Mouse (Mus musculus) thymus, postnatal 14 days (tissue): Measurements from ENCODE around the gene Sympk.

Source experiments
- DNase-seq: peaks from one replicate; pipeline ENCODE4 v3.0.0; 2021

The Sympk gene

GRCm38 (mm10) chr7:19024096-19024506, at the start of gene Sympk:
Gene Sympk, plus strand, starts transcription at chr7:19024377.
- peak; percentile 97 for DNase-seq

GRCm38 (mm10) chr7:18978381-18978780, 45.8 kb upstream of the Sympk start:
- no peak for DNase-seq

DNA sequence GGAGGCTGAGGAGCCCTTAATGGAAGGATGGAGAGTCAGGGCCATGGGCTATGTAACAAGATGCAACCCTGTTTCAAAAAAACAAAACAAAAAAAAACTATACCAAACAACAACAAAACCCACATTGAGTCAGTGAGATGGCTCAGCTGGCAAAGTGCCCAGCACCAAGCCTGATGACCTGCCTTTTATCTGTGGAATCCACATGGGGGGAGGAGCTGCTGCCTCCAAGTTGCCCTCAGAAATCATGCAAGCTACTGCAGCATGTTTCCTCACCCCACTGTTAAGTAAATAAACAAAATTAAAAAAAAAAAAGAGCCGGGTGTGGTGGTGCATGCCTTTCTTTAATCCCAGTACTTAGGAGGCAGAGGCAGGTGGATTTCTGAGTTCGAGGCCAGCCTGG, 37.7 kb upstream of the Sympk start:
- DNase-seq = no peak

DNA sequence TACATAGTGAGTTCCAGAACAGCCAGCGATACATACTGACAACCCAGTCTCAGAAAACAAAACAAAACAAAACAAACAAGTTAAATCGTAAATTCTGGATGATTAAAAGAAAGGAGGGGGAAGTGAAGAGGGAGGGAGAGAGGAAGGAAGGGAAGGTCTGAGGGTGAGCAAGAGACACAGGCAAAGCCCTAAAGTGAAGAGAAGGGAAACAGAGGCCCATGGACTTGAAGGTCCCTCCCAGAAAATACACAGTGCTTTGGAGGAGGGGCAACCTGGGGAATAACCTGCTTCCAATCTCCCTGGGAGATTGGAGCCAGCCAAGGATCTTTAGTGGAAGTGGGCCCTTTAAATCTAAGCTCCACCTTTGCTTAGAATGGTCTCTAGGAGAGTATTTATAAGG, 37.1 kb upstream of the Sympk start, which contains the start of gene Nanos2:
Gene Nanos2 (plus strand): TSS at position 301 of the 400 bp plus-strand sequence.
- DNase-seq = no peak

- DNase-seq = no peak
Measured at GRCm38 (mm10) chr7:18987747-18988146, 36.4 kb upstream of the Sympk start.

DNA sequence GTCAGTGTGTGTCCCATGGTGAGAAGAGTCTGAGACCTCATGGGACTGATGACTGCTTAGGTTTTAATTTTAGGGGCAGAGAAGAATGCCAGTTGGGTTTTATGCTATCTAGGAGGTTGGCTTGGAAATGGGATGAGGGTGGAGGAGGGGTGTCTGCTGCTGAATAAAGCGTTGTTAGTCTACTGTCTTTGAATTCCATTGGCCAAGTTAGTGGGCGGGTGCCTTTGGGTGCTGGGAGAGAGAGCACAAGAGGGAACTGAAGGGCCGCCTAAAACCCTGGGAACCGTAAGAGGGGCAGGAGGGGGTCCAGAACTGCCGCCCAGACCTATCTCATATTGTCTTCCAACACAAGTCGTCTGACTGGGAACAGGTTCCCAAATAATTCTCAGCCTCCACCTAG, 35.4 kb upstream of the Sympk start:
- DNase-seq = no peak

GRCm38 (mm10) chr7:18989995-18990394, 34.2 kb upstream of the Sympk start:
- DNase-seq = no peak

- DNase-seq = peak; percentile 99
Measured at GRCm38 (mm10) chr7:18990601-18991295, 33.4 kb upstream of the Sympk start, which contains the start of gene Mypop. Gene Mypop, plus strand, starts transcription at chr7:18991245.

GRCm38 (mm10) chr7:18991660-18992293, 32.4 kb upstream of the Sympk start:
- peak; percentile 39 for DNase-seq

- peak; percentile 37 for DNase-seq
Measured at GRCm38 (mm10) chr7:18992294-18992675, 31.9 kb upstream of the Sympk start.

- DNase-seq = no peak
Measured at GRCm38 (mm10) chr7:18993036-18993435, 31.1 kb upstream of the Sympk start.

DNA sequence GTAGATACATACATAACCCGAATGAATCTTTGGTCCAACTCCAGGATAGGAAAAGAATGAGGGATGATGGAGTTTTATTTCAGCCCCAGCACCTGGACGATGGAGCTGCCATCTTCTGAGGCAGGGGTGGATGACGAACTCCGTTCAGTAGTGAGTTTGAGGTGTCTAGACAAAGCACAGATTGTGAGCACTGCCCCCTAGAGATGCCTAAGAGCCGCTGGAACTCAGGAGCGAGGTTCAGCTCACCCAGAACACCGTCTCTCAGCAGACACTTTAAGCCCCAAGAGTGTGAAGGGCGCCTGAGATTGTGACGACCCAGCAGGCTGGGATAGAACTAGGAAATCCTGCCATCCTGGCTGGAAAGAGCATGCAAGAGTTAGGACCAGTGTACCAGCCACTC, 25.3 kb upstream of the Sympk start:
- DNase-seq = no peak

GRCm38 (mm10) chr7:19000421-19000820, 23.8 kb upstream of the Sympk start:
- peak; percentile 55 for DNase-seq

- peak; percentile 95 for DNase-seq
Measured at GRCm38 (mm10) chr7:19001066-19001806, 22.9 kb upstream of the Sympk start.

DNA sequence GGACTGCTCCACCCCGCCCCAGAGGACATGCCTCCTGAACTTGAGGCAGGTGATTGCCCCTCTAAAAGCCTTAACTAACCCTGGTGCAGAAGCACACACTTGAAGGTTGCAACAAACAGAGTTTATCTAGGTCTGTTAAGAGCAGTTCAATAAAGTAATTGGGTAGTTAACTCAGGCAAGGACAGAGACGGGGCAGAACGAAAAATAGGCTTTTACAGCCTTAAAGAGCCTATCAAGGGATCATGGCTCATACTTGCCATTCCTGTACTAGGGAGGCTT, 22.4 kb upstream of the Sympk start:
- no peak for DNase-seq

- DNase-seq = no peak
Measured at GRCm38 (mm10) chr7:19002115-19002514, 22.1 kb upstream of the Sympk start.

GRCm38 (mm10) chr7:19002848-19003498, 21.2 kb upstream of the Sympk start:
- DNase-seq = peak; percentile 74

GRCm38 (mm10) chr7:19003902-19004630, 20.1 kb upstream of the Sympk start, which contains the start of gene Irf2bp1:
Gene Irf2bp1, plus strand, starts transcription at chr7:19004044.
- DNase-seq = peak; percentile 94

- no peak for DNase-seq
Measured at GRCm38 (mm10) chr7:19004631-19005079, 19.5 kb upstream of the Sympk start.

DNA sequence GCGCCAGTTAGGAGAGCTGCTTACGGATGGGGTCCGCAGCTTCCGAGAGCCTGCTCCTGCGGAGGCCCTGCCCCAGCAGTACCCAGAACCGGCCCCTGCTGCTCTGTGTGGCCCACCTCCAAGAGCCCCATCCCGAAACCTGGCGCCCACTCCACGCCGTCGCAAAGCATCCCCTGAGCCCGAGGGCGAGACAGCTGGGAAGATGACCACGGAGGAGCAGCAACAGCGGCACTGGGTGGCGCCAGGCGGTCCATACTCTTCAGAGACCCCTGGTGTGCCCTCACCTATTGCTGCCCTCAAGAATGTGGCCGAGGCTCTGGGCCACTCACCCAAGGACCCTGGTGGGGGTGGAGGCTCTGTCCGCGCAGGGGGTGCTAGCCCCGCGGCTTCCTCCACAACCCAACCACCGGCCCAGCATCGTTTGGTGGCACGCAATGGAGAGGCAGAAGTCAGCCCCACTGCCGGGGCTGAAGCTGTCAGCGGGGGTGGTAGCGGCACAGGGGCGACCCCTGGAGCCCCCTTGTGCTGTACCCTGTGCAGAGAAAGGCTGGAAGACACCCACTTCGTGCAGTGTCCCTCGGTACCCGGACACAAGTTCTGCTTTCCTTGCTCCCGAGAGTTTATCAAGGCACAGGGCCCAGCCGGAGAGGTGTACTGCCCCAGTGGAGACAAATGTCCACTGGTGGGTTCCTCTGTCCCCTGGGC, 18.6 kb upstream of the Sympk start:
- no peak for DNase-seq

DNA sequence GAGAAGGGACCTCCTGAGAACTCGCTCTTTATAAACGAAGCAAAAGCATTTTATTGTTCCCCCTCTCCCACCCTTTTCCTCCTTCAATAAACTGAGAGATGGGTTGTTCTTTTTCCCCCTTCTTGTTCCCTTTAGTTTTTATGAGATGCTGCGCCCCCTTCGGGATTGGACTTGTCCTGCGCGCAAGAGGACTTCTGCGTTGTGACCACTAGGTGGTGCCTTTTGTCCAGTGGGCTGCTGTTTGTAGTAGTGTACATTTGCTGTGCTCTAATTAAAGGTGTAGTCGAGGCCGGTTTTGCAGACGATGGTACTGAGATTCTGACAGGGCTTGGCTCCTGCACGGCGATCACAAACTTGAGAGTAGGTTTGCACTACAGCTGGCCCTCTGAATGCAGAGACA, 17.7 kb upstream of the Sympk start:
- DNase-seq = peak; percentile 79
